Mouse (Mus musculus) T-helper 17 cell (primary cell): Measurements from ENCODE around the gene Loxl3.

Experiments
- in situ Hi-C, 2 experiments: fragments of 300-600 bp; cut with MboI, MseI; formaldehyde crosslinking; loops; 1 replicate in 1 of 2; 2 replicates in 1 of 2; pipeline ENCODE4 v1.15.1; 2025; ENCODE audit warnings: high pct_unique_total_duplicates in 2 of 2

The Loxl3 gene

GRCm38 (mm10) chr6:83014482-83015466 is 19.2 kb upstream of the Loxl3 start:
- in situ Hi-C loops: no loop called here

GRCm38 (mm10) chr6:83015749-83016148 is 18.2 kb upstream of the Loxl3 start:
- in situ Hi-C loops: no loop called here

GRCm38 (mm10) chr6:83017190-83017589 is 16.8 kb upstream of the Loxl3 start:
- in situ Hi-C loops: no loop called here

- in situ Hi-C loops: no loop called here
These were observed 14.9 kb upstream of the Loxl3 start for GRCm38 (mm10) chr6:83019044-83019443.

- in situ Hi-C loops: no loop called here
These were observed 13.9 kb upstream of the Loxl3 start for GRCm38 (mm10) chr6:83020121-83020520.

- in situ Hi-C loops: no loop called here
These were observed 13.0 kb upstream of the Loxl3 start for GRCm38 (mm10) chr6:83020836-83021593.

GRCm38 (mm10) chr6:83023008-83023407 is 11.0 kb upstream of the Loxl3 start:
- in situ Hi-C loops: no loop called here

- in situ Hi-C loops: no loop called here
These were observed 10.2 kb upstream of the Loxl3 start for GRCm38 (mm10) chr6:83023786-83024185.

- in situ Hi-C loops: no loop called here
These were observed 9.6 kb upstream of the Loxl3 start for GRCm38 (mm10) chr6:83024421-83024820.

GRCm38 (mm10) chr6:83025221-83025620 is 8.8 kb upstream of the Loxl3 start:
- in situ Hi-C loops: no loop called here

- in situ Hi-C loops: no loop called here
These were observed 6.7 kb upstream of the Loxl3 start for GRCm38 (mm10) chr6:83027293-83027692.

- in situ Hi-C loops: no loop called here
These were observed 6.3 kb upstream of the Loxl3 start for GRCm38 (mm10) chr6:83027706-83028105.

GRCm38 (mm10) chr6:83029777-83030176 is 4.2 kb upstream of the Loxl3 start:
- in situ Hi-C loops: no loop called here

- in situ Hi-C loops: no loop called here
These were observed 2.9 kb upstream of the Loxl3 start for GRCm38 (mm10) chr6:83031111-83031510.

GRCm38 (mm10) chr6:83031921-83032590 is 1.9 kb upstream of the Loxl3 start:
- in situ Hi-C loops: no loop called here

GRCm38 (mm10) chr6:83032769-83033191 is 1.2 kb upstream of the Loxl3 start:
- in situ Hi-C loops: no loop called here

GRCm38 (mm10) chr6:83034463-83035055 is 586 bp downstream of the Loxl3 start:
- in situ Hi-C loops: no loop called here

- in situ Hi-C loops: no loop called here
These were observed 3.2 kb downstream of the Loxl3 start for GRCm38 (mm10) chr6:83037188-83037587.

GRCm38 (mm10) chr6:83038496-83039012 is 4.6 kb downstream of the Loxl3 start:
- in situ Hi-C loops: no loop called here

GRCm38 (mm10) chr6:83040601-83041000 is 6.6 kb downstream of the Loxl3 start:
- in situ Hi-C loops: no loop called here

GRCm38 (mm10) chr6:83043561-83043960 is 9.6 kb downstream of the Loxl3 start:
- in situ Hi-C loops: no loop called here
